Mouse (Mus musculus) sigmoid colon, adult 10 weeks (tissue): ENCODE measurements around the gene Gm13275. TPM values are rescaled to one million over a fixed set of nuclear protein-coding genes. Genes with fewer than 3 reads are reported as not detected.

Experiments
- polyA plus RNA-seq: library from polyadenylated mRNA; stranded (reverse); fragments of 350-450 nt; fragmentation: Illumina TruSeq; extraction: RNeasy Lipid Tissue Mini Kit (QIAGEN cat#74804); gene quantifications from one replicate; pipeline ENCODE4 v1.2.3, GENCODE M21; 2014; ENCODE audit warnings: low read depth, low replicate concordance

Gene Gm13275
- polyA plus RNA-seq, result not detected

GRCm38 (mm10) chr4:88793936-88794675 lies at the start of gene Gm13275:
Gene Gm13275 (plus strand): TSS chr4:88794487.

GRCm38 (mm10) chr4:88754818-88755340 lies 39.4 kb upstream of the Gm13275 start, which contains the start of gene Gm13271:
Gene Gm13271 (plus strand): TSS chr4:88754868.

GRCm38 (mm10) chr4:88759610-88760268 lies 34.5 kb upstream of the Gm13275 start, which contains the start of gene Gm13283:
Gene Gm13283 (plus strand): TSS chr4:88760119.

GRCm38 (mm10) chr4:88773534-88773933 lies 20.8 kb upstream of the Gm13275 start, which contains the start of gene Gm13290:
Gene Gm13290 (plus strand): TSS chr4:88773834.

GRCm38 (mm10) chr4:88776622-88777021 lies 17.7 kb upstream of the Gm13275 start, which contains the start of gene Gm13289:
Gene Gm13289 (plus strand): TSS chr4:88776922.

GRCm38 (mm10) chr4:88779550-88779949 lies 14.7 kb upstream of the Gm13275 start, which contains the start of gene Gm13272:
Gene Gm13272 (plus strand): TSS chr4:88779850.

GRCm38 (mm10) chr4:88781831-88782230 lies 12.5 kb upstream of the Gm13275 start, which contains the start of gene Ifnz:
Gene Ifnz (plus strand): TSS chr4:88782131.

GRCm38 (mm10) chr4:88785409-88785808 lies 8.9 kb upstream of the Gm13275 start, which contains the start of gene Gm13276:
Gene Gm13276 (plus strand): TSS chr4:88785709.

GRCm38 (mm10) chr4:88788402-88788801 lies 5.9 kb upstream of the Gm13275 start, which contains the start of gene Gm13277:
Gene Gm13277 (plus strand): TSS chr4:88788632.

GRCm38 (mm10) chr4:88791250-88791649 lies 3.0 kb upstream of the Gm13275 start, which contains the start of gene Gm13278:
Gene Gm13278 (plus strand): TSS chr4:88791550.

GRCm38 (mm10) chr4:88797097-88797496 lies 2.8 kb downstream of the Gm13275 start, which contains the start of gene Gm13279:
Gene Gm13279 (plus strand): TSS chr4:88797397.

GRCm38 (mm10) chr4:88799365-88799764 lies 5.1 kb downstream of the Gm13275 start, which contains the start of gene Gm13285:
Gene Gm13285 (plus strand): TSS chr4:88799665.

GRCm38 (mm10) chr4:88802954-88803353 lies 8.7 kb downstream of the Gm13275 start, which contains the start of gene Gm13287:
Gene Gm13287 (plus strand): TSS chr4:88803254.

GRCm38 (mm10) chr4:88805231-88805630 lies 10.9 kb downstream of the Gm13275 start, which contains the start of gene Gm13288:
Gene Gm13288 (plus strand): TSS chr4:88805531.

GRCm38 (mm10) chr4:88815928-88816327 lies 21.6 kb downstream of the Gm13275 start, which contains the start of gene Ifna7:
Gene Ifna7 (plus strand): TSS chr4:88816228.

GRCm38 (mm10) chr4:88819659-88820058 lies 25.4 kb downstream of the Gm13275 start, which contains the start of gene Ifna11:
Gene Ifna11 (plus strand): TSS chr4:88819959.

GRCm38 (mm10) chr4:88827116-88827515 lies 32.8 kb downstream of the Gm13275 start, which contains the start of gene Ifna6:
Gene Ifna6 (plus strand): TSS chr4:88827416.

GRCm38 (mm10) chr4:88835225-88835624 lies 40.9 kb downstream of the Gm13275 start, which contains the start of gene Ifna5:
Gene Ifna5 (plus strand): TSS chr4:88835525.

GRCm38 (mm10) chr4:88841438-88841911 lies 47.2 kb downstream of the Gm13275 start, which contains the start of gene Ifna4:
Gene Ifna4 (plus strand): TSS chr4:88841861.

